10 mouse cellular contexts compared by ENCODE assay signal in the genomic region with DNA sequence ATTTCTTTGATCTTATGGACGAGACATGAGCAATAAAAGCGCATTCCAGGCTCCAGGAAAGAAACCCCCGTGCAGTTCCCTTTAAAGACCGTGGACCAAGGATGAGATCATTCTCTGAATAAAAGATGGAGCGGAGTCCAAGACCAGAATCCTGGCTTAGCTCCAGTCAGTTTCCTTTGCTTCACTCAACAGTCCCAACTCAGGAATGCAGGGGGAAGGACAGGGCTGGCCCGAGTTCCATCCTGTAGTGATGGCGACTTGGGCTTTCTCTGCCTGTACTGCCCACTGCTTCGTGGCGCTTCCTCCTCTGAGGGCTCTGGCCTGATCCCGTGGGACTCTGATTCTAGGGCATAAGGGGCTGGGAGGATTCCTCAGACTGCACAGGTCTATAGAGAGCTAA. TPM values are rescaled to one million over a fixed set of nuclear protein-coding genes. Genes with fewer than 3 reads are reported as not detected.
DNase-seq lines count a peak whose midpoint lies in the region; TF ChIP-seq lines count a peak whose summit lies in the region.
"Had no signal": no experiment of that assay in that cellular context is flagged by ENCODE, and none has a peak within 500 bp of the region (broad histone marks: within the 10 kb centered on the region; RNA-seq: fewer than 3 reads in every experiment).

No protein-coding gene starts in this region.

- peaks cover 29% of the 10 kb centered on the region for H3K4me1 ChIP-seq in heart, adult 2 months (ENCODE audit: control insufficient read depth, insufficient read depth, low read length)

- intact Hi-C loops in heart, adult 2 months (cut with DNase I), result loop anchor here (1.0 to 10.0 kb wide), 2 partner anchors 94 to 294 kb away; a partner anchor contains a TSS

- H3K4me3 ChIP-seq in heart, adult 2 months, result peak overlapping the region; percentile 15; the same call in 1 of the 2 replicates
- H3K4me3 ChIP-seq: megakaryocyte, embryonic 14.5 days had no signal

- peak overlapping the region; percentile 82 for H3K27ac ChIP-seq in heart, adult 2 months

- H3K36me3 ChIP-seq in heart, adult 2 months (ENCODE audit: control insufficient read depth, insufficient read depth, low read length), result peaks cover 6% of the 10 kb centered on the region

- TF ChIP-seq EP300 in heart, adult 2 months (IDR thresholded peaks at IDR 0.05; ENCODE audit: insufficient read depth, low read depth, low read length), result peak; percentile 74; the same call in 1 of the 2 replicates

- H3K27me3 ChIP-seq in heart, adult 2 months (ENCODE audit: control insufficient read depth, insufficient read depth, low read length), result no peaks in the 10 kb centered on the region

- TF ChIP-seq CTCF in heart, adult 2 months (IDR thresholded peaks at IDR 0.05), result no peak

- WGBS in heart, adult 2 months, result 7% methylated on average over 10 of the region's 10 CpGs

- peak; percentile 33 to 42 for DNase-seq in cerebellum, postnatal 25 days
- DNase-seq in cerebellum, postnatal 4 days (ENCODE audit: low spot score in 2 of 2), result no peak
- DNase-seq in adrenal gland, postnatal 36 days, result peak; percentile 50 to 73
- DNase-seq in heart, adult 2 months, result peak; percentile 79 to 85
- DNase-seq in kidney, adult 11 months, result peak; percentile 76
- DNase-seq in lung, postnatal 14 days, result peak; percentile 78
- no peak for DNase-seq in layer of hippocampus, adult 9-10 months (ENCODE audit: low spot score)
- no peak for DNase-seq in thymus, postnatal 10 days (ENCODE audit: low spot score in 2 of 2)

- peak; percentile 62 for TF ChIP-seq POLR2A in heart, adult 2 months (IDR thresholded peaks at IDR 0.05; ENCODE audit: insufficient read depth, low read depth, low read length)

- no peaks in the 10 kb centered on the region for H3K79me2 ChIP-seq in heart, adult 2 months (replicated peaks; ENCODE audit: control insufficient read depth, insufficient read depth, low read length)

- peak overlapping the region; percentile 10; the same call in 1 of the 2 replicates for H3K9ac ChIP-seq in heart, adult 2 months (ENCODE audit: low read depth, low read length)

RNA-seq across cellular contexts. Expression of a gene that starts 0.7 kb away (rescaled TPM):
- under 1 TPM in 1 of 2 experiments, not detected in 1; 0.46 TPM for total RNA-seq in adrenal gland, postnatal 36 days (2021)
- 1 to 10 TPM; 3.3 to 5.6 TPM for total RNA-seq in heart, adult 2 months (2021)
- polyA plus RNA-seq in heart, adult 2 months (2012; rRNA removed), result 51.7 and 53.8 TPM in 2 replicates

RNA-seq across cellular contexts. Expression of a gene that starts 13.8 kb away (rescaled TPM):
- total RNA-seq in adrenal gland, postnatal 36 days (2021), result 10 to 100 TPM; 53.9 to 62.1 TPM
- 10 to 100 TPM; 52.2 to 69.8 TPM for total RNA-seq in heart, adult 2 months (2021)
- 56.8 and 101 TPM in 2 replicates for polyA plus RNA-seq in heart, adult 2 months (2012; rRNA removed)

RNA-seq across cellular contexts. Expression of a gene that starts 37.8 kb away (rescaled TPM):
- 1 to 10 TPM in 1 of 2 experiments, under 1 TPM in 1; 0.53 to 1.4 TPM for total RNA-seq in adrenal gland, postnatal 36 days (2021)
- not detected for total RNA-seq in heart, adult 2 months (2021)
- 0.10 and 0.35 TPM in 2 replicates for polyA plus RNA-seq in heart, adult 2 months (2012; rRNA removed)
- polyA plus RNA-seq: cortical plate, adult 2 months had no signal

RNA-seq across cellular contexts. Expression of a gene that starts 41.0 kb away (rescaled TPM):
- total RNA-seq in adrenal gland, postnatal 36 days (2021), result 10 to 100 TPM; 24.9 to 39.2 TPM
- 10 to 100 TPM; 10.9 to 13.5 TPM for total RNA-seq in heart, adult 2 months (2021)
- 25.9 and 39.9 TPM in 2 replicates for polyA plus RNA-seq in heart, adult 2 months (2012; rRNA removed)

Comparison
In these comparisons a context has a peak if more than half of its experiments do, and no peak if none do; other contexts are left out.
1. DNase-seq: peak in cerebellum, postnatal 25 days (2 of 2), adrenal gland, postnatal 36 days (2 of 2), heart, adult 2 months (2 of 2), kidney, adult 11 months (single experiment) and lung, postnatal 14 days (single experiment); none in cerebellum, postnatal 4 days (0 of 2), layer of hippocampus, adult 9-10 months (single experiment) and thymus, postnatal 10 days (0 of 2).